Comparison of ENCODE assay signal across 8 mouse cellular contexts in the genomic region with DNA sequence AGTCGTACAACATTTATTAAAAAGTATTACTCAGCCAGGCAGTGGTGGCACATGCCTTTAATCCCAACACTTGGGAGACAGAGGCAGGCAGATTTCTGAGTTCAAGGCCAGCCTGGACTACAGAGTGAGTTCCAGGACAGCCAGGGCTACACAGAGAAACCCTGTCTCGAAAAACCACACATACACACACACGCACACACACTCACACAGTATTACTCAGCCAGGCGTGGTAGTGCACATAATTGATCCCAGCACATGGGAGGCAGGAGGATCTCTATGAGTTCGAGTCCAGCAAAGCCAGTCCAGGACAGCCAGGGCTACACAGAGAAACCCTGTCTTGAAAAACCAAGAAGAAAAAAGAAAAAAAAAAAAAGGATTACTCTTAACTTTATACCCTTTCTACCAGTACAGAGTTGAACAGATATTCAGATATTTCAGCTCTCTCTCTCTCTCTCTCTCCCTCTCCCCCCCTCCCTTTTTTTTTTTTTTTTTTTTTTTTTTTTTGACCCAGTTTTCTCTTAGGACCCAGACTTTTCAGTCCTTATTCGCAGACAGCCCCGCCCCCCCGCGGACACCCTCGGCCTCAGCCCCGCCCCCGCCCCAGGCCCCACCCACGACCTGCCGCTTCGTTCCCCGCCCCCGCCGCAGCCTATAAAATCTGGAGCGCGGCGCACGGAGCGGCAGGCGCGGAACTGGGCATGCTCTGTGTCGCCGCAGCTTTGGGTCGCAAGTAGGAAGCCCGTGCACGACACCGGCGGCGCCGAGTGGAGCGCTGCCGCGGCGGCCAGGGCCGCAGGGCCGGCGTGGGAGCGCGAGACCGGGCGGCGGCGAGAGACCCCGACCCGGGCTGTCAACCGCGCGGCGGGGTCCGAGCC. TPM values are rescaled to one million over a fixed set of nuclear protein-coding genes. Genes with fewer than 3 reads are reported as not detected.
DNase-seq lines count a peak whose midpoint lies in the region; ATAC-seq lines count a peak whose summit lies in the region.

Gene Gclc, plus strand, starts transcription at position 683 of the 875 bp plus-strand sequence.

- peak; percentile 58 for ATAC-seq in CD4-positive, CD25-positive, alpha-beta regulatory T cell, adult 4 months
- peak; percentile 75 for ATAC-seq in heart, embryonic 14.5 days (ENCODE audit: insufficient number of reproducible peaks, insufficient read depth, low FRiP score, low read depth)
- ATAC-seq in liver, embryonic 12.5 days = peak; percentile 66

- H3K27ac ChIP-seq in forebrain, embryonic 10.5 days = peak within 1 kb of the TSS; percentile 94
- peak within 1 kb of the TSS; percentile 34 to 85 for H3K27ac ChIP-seq in heart, embryonic 14.5 days (replicated peaks in 1 of 2; ENCODE audit: control insufficient read depth in 1 of 2, insufficient read depth in 1 of 2, low read depth in 2 of 2, low read length in 2 of 2)
- H3K27ac ChIP-seq in liver, embryonic 12.5 days = peak within 1 kb of the TSS; percentile 93

- peak within 1 kb of the TSS; percentile 84 for H3K9ac ChIP-seq in heart, embryonic 14.5 days (ENCODE audit: low read length)
- H3K9ac ChIP-seq in liver, embryonic 12.5 days = peak within 1 kb of the TSS; percentile 95

- peaks cover 17% of the 10 kb centered on the region for H3K27me3 ChIP-seq in forebrain, embryonic 10.5 days (ENCODE audit: poor library complexity, severe bottlenecking)
- H3K27me3 ChIP-seq in heart, embryonic 14.5 days (ENCODE audit: control insufficient read depth, insufficient read depth, low read length) = no peaks in the 10 kb centered on the region
- H3K27me3 ChIP-seq in liver, embryonic 12.5 days (replicated peaks) = no peaks in the 10 kb centered on the region; the same call in 1 of the 2 replicates
- no peaks in the 10 kb centered on the region for H3K27me3 ChIP-seq in splenic B cell, adult 2 months (ENCODE audit: control insufficient read depth, insufficient read depth, low read length, poor library complexity, severe bottlenecking)

- 8% methylated on average over 54 of the region's 54 CpGs for WGBS in forebrain, embryonic 10.5 days
- 8% methylated on average over 51 of the region's 54 CpGs for WGBS in heart, embryonic 14.5 days
- WGBS in liver, embryonic 12.5 days (ENCODE audit: insufficient replicate concordance) = 6% methylated on average over 52 of the region's 54 CpGs

- H3K4me3 ChIP-seq in forebrain, embryonic 10.5 days = peak within 1 kb of the TSS; percentile 84
- H3K4me3 ChIP-seq in heart, embryonic 14.5 days (ENCODE audit: control insufficient read depth in 1 of 2, insufficient read depth in 1 of 2, low read depth in 1 of 2, low read length in 2 of 2) = peak within 1 kb of the TSS; percentile 64 to 83
- H3K4me3 ChIP-seq in liver, embryonic 12.5 days = peak within 1 kb of the TSS; percentile 92

- DNase-seq in c-Kit-negative CD71-positive TER-119-positive erythroid progenitor cells, embryonic 14.5 days (ENCODE audit: low read depth, low spot score) = peak; percentile 79
- DNase-seq in forebrain, embryonic 10.5 days (ENCODE audit: extremely low spot score, low spot score) = peak; percentile 90
- peak; percentile 95 for DNase-seq in kidney, postnatal 14 days
- DNase-seq in naive thymus-derived CD4-positive, alpha-beta T cell, adult 2 months (ENCODE audit: low read depth) = peak; percentile 93
- peak; percentile 94 for DNase-seq in splenic B cell, adult 2 months (ENCODE audit: low read depth, low spot score)

- peaks cover 40% of the 10 kb centered on the region for H3K4me1 ChIP-seq in forebrain, embryonic 10.5 days
- peaks cover 2 to 21% of the 10 kb centered on the region in 2 experiments; a peak in 3 of 4 replicates for H3K4me1 ChIP-seq in heart, embryonic 14.5 days (ENCODE audit: control insufficient read depth in 2 of 2, insufficient read depth in 2 of 2, low read length in 2 of 2)
- H3K4me1 ChIP-seq in liver, embryonic 12.5 days = peaks cover 73% of the 10 kb centered on the region

- H3K36me3 ChIP-seq in forebrain, embryonic 10.5 days (replicated peaks) = peaks cover 8% of the 10 kb centered on the region; the same call in 1 of the 2 replicates
- no peaks in the 10 kb centered on the region for H3K36me3 ChIP-seq in heart, embryonic 14.5 days (ENCODE audit: control insufficient read depth, insufficient read depth, low read length)
- H3K36me3 ChIP-seq in liver, embryonic 12.5 days = peaks cover 20% of the 10 kb centered on the region
- H3K36me3 ChIP-seq in splenic B cell, adult 2 months (ENCODE audit: control insufficient read depth, insufficient read depth, low read length, poor library complexity, severe bottlenecking) = no peaks in the 10 kb centered on the region

- no peaks in the 10 kb centered on the region for H3K9me3 ChIP-seq in forebrain, embryonic 10.5 days
- H3K9me3 ChIP-seq in heart, embryonic 14.5 days (ENCODE audit: control insufficient read depth, low read length) = no peaks in the 10 kb centered on the region
- no peaks in the 10 kb centered on the region for H3K9me3 ChIP-seq in liver, embryonic 12.5 days (replicated peaks)

- H3K4me2 ChIP-seq in heart, embryonic 14.5 days (ENCODE audit: low read length) = peak within 1 kb of the TSS; percentile 94
- peak within 1 kb of the TSS; percentile 72 for H3K4me2 ChIP-seq in liver, embryonic 12.5 days

RNA-seq across cellular contexts. Expression of gene Gclc, which starts in this region (rescaled TPM):
- polyA plus RNA-seq in CD4-positive, CD25-positive, alpha-beta regulatory T cell, adult 4 months (2017; shearing (Covaris generic)) = 10 to 100 TPM in 1 of 2 experiments, 1 to 10 TPM in 1; 6.5 to 11.0 TPM
- 18.4 and 18.5 TPM in 2 replicates for polyA plus RNA-seq in forebrain, embryonic 10.5 days (2016; fragmentation: Nextera tagmentation; extraction: Ambion mirVana)
- polyA plus RNA-seq in heart, embryonic 14.5 days (2014; fragmentation: Nextera tagmentation; extraction: Ambion mirVana) = 8.2 and 9.8 TPM in 2 replicates
- 44.5 and 45.0 TPM in 2 replicates for polyA plus RNA-seq in liver, embryonic 12.5 days (2016; fragmentation: Nextera tagmentation; extraction: Ambion mirVana)

Comparison
In these comparisons a context has a peak if more than half of its experiments do, and no peak if none do; other contexts are left out.
1. Peak in every context shown above with its lines: DNase-seq, ATAC-seq, H3K4me3 ChIP-seq and H3K27ac ChIP-seq.